Mouse (Mus musculus) kidney, postnatal 10 days (tissue): ENCODE measurements around the gene Timm29.
A peak's percentile ranks its signal among the peaks of the same experiment; 100 is the strongest.
"Not testable (repeated sequence)": the region's sequence is repeated elsewhere in the genome, so short reads cannot be mapped to it uniquely, and the experiment has no call there.

Experiments used
- DNase-seq: peaks from one replicate; pipeline ENCODE4 v3.0.0; 2021; ENCODE audit warnings: mixed read lengths

Timm29 gene

GRCm38 (mm10) chr9:21585401-21585800, 7.1 kb upstream of the Timm29 start:
- DNase-seq: no peak

GRCm38 (mm10) chr9:21587678-21588349, 4.7 kb upstream of the Timm29 start:
- DNase-seq: no peak

GRCm38 (mm10) chr9:21588350-21588749, 4.2 kb upstream of the Timm29 start:
- no peak for DNase-seq

- DNase-seq: no peak
Measured at GRCm38 (mm10) chr9:21589538-21589937, 3.0 kb upstream of the Timm29 start.

GRCm38 (mm10) chr9:21591127-21591830, 1.2 kb upstream of the Timm29 start:
- DNase-seq: no peak

GRCm38 (mm10) chr9:21591831-21592702, 455 bp upstream of the Timm29 start:
- DNase-seq: no peak

- DNase-seq: peak; percentile 70
Measured at GRCm38 (mm10) chr9:21593122-21593721, 700 bp downstream of the Timm29 start.

- DNase-seq: not testable (repeated sequence)
Measured at GRCm38 (mm10) chr9:21594350-21594749, 1.8 kb downstream of the Timm29 start.

GRCm38 (mm10) chr9:21594838-21595237, 2.3 kb downstream of the Timm29 start:
- DNase-seq: no peak

- DNase-seq: no peak
Measured at GRCm38 (mm10) chr9:21598198-21598597, 5.7 kb downstream of the Timm29 start.

GRCm38 (mm10) chr9:21600186-21600585, 7.7 kb downstream of the Timm29 start:
- DNase-seq: no peak

- no peak for DNase-seq
Measured at GRCm38 (mm10) chr9:21601073-21601472, 8.6 kb downstream of the Timm29 start.

- DNase-seq: peak; percentile 80
Measured at GRCm38 (mm10) chr9:21601722-21602399, 9.3 kb downstream of the Timm29 start.

- no peak for DNase-seq
Measured at GRCm38 (mm10) chr9:21604119-21604518, 11.6 kb downstream of the Timm29 start.

- no peak for DNase-seq
Measured at GRCm38 (mm10) chr9:21605865-21606264, 13.3 kb downstream of the Timm29 start.

- DNase-seq: no peak
Measured at GRCm38 (mm10) chr9:21606648-21607047, 14.1 kb downstream of the Timm29 start.

- DNase-seq: no peak
Measured at GRCm38 (mm10) chr9:21609861-21610260, 17.3 kb downstream of the Timm29 start.

GRCm38 (mm10) chr9:21614864-21615616, 22.5 kb downstream of the Timm29 start:
- DNase-seq: no peak

- peak; percentile 100 for DNase-seq
Measured at GRCm38 (mm10) chr9:21615617-21616231, 23.2 kb downstream of the Timm29 start, which contains the start of gene Smarca4. Gene Smarca4, plus strand, starts transcription at chr9:21616169.

- DNase-seq: peak; percentile 97
Measured at GRCm38 (mm10) chr9:21616232-21616781, 23.8 kb downstream of the Timm29 start.

GRCm38 (mm10) chr9:21617066-21617465, 24.5 kb downstream of the Timm29 start:
- peak; percentile 45 for DNase-seq
